Mouse (Mus musculus): ENCODE data around the gene Prss27. TPM values are rescaled to one million over a fixed set of nuclear protein-coding genes. Genes with fewer than 3 reads are reported as not detected.

Gene Prss27
- polyA plus RNA-seq, 1 experiment from 2014 or later = not detected

Small RNAs within 50 kb of the gene (microRNA-seq; reads per million reads assigned to microRNA genes)
- gene Gm27700 (ENCODE audit: borderline number of aligned reads) = not detected

Other genes with a start within 250 kb of the Prss27 start
- gene Srrm2, start 247.6 kb upstream of the Prss27 start, polyA plus RNA-seq (2014; fragmentation: Nextera tagmentation; extraction: Ambion mirVana) = 346 and 389 TPM in 2 replicates
- 1,057 and 1,139 TPM in 2 replicates for gene Elob, start 209.0 kb upstream of the Prss27 start, polyA plus RNA-seq (2014; fragmentation: Nextera tagmentation; extraction: Ambion mirVana)
- 0.29 TPM in 1 of 2 replicates, not detected in the other for gene Prss33, start 202.1 kb upstream of the Prss27 start, polyA plus RNA-seq (2014; fragmentation: Nextera tagmentation; extraction: Ambion mirVana)
- gene Prss32, start 194.3 kb upstream of the Prss27 start, polyA plus RNA-seq (2014; fragmentation: Nextera tagmentation; extraction: Ambion mirVana) = not detected in 2 replicates
- 1.8 and 2.1 TPM in 2 replicates for gene Prss41, start 194.0 kb upstream of the Prss27 start, polyA plus RNA-seq (2014; fragmentation: Nextera tagmentation; extraction: Ambion mirVana)
- gene Prss21, start 170.1 kb upstream of the Prss27 start, polyA plus RNA-seq (2014; fragmentation: Nextera tagmentation; extraction: Ambion mirVana) = not detected in 2 replicates
- not detected in 2 replicates for gene Dcpp1, start 157.3 kb upstream of the Prss27 start, polyA plus RNA-seq (2014; fragmentation: Nextera tagmentation; extraction: Ambion mirVana)
- not detected in 2 replicates for gene Dcpp2, start 157.3 kb upstream of the Prss27 start, polyA plus RNA-seq (2014; fragmentation: Nextera tagmentation; extraction: Ambion mirVana)
- not detected in 2 replicates for gene Dcpp3, start 120.7 kb upstream of the Prss27 start, polyA plus RNA-seq (2014; fragmentation: Nextera tagmentation; extraction: Ambion mirVana)
- gene Sbp, start 96.5 kb upstream of the Prss27 start, polyA plus RNA-seq (2014; fragmentation: Nextera tagmentation; extraction: Ambion mirVana) = not detected in 2 replicates
- not detected in 2 replicates for gene Sbpl, start 82.9 kb upstream of the Prss27 start, polyA plus RNA-seq (2014; fragmentation: Nextera tagmentation; extraction: Ambion mirVana)
- gene Prss30, start 57.6 kb upstream of the Prss27 start, polyA plus RNA-seq (2014; fragmentation: Nextera tagmentation; extraction: Ambion mirVana) = not detected in 2 replicates
- 0.94 and 1.7 TPM in 2 replicates for gene Prss22, start 40.0 kb upstream of the Prss27 start, polyA plus RNA-seq (2014; fragmentation: Nextera tagmentation; extraction: Ambion mirVana)
- gene Kctd5, start 35.3 kb downstream of the Prss27 start, polyA plus RNA-seq (2014; fragmentation: Nextera tagmentation; extraction: Ambion mirVana) = 84.3 and 88.8 TPM in 2 replicates
- gene Pdpk1, start 112.8 kb downstream of the Prss27 start, polyA plus RNA-seq (2014; fragmentation: Nextera tagmentation; extraction: Ambion mirVana) = 33.4 and 34.6 TPM in 2 replicates
- 30.6 and 37.5 TPM in 2 replicates for gene Amdhd2, start 125.6 kb downstream of the Prss27 start, polyA plus RNA-seq (2014; fragmentation: Nextera tagmentation; extraction: Ambion mirVana)
- 384 and 433 TPM in 2 replicates for gene Atp6v0c, start 131.6 kb downstream of the Prss27 start, polyA plus RNA-seq (2014; fragmentation: Nextera tagmentation; extraction: Ambion mirVana)
- gene Tbc1d24, start 167.4 kb downstream of the Prss27 start, polyA plus RNA-seq (2014; fragmentation: Nextera tagmentation; extraction: Ambion mirVana) = 3.7 and 5.4 TPM in 2 replicates
- gene Ntn3, start 171.4 kb downstream of the Prss27 start, polyA plus RNA-seq (2014; fragmentation: Nextera tagmentation; extraction: Ambion mirVana) = 6.2 and 7.1 TPM in 2 replicates
- 16.9 and 21.7 TPM in 2 replicates for gene Tedc2, start 182.7 kb downstream of the Prss27 start, polyA plus RNA-seq (2014; fragmentation: Nextera tagmentation; extraction: Ambion mirVana)
- 99.6 and 101 TPM in 2 replicates for gene Ccnf, start 213.3 kb downstream of the Prss27 start, polyA plus RNA-seq (2014; fragmentation: Nextera tagmentation; extraction: Ambion mirVana)

Data from embryonic facial prominence, embryonic 11.5 days (tissue).